Mouse (Mus musculus): ENCODE measurements at regions not wholly inside any gene's neighbourhood (a gene's known extent, or its start where the extent isn't known, plus 50 kb on each side); places are given as distances from the start of the nearest gene placed in this dataset.

GRCm38 (mm10) chr2:44470953-44471352 lies 456.5 kb downstream of the Gtdc1 start:
- TF ChIP-seq MAFK (IDR thresholded peaks at IDR 0.05; ENCODE audit: insufficient read depth, low read depth, low read length) (no peak), CHD2 (IDR thresholded peaks at IDR 0.05; ENCODE audit: low read depth, low read length) (no peak), ZC3H11A (IDR thresholded peaks at IDR 0.05; ENCODE audit: borderline replicate concordance, low read depth, low read length) (peak; percentile 32; the same call in 1 of the 2 replicates)

Data from ES-E14 (cell line).